Mouse (Mus musculus) MEL-GATA-1-ER (cell line): ENCODE data around the gene Zdhhc14.

ENCODE experiments used
- DNase-seq: peaks from one replicate; pipeline ENCODE4 v3.0.0-alpha.2; 2012; ENCODE audit warnings: low read depth; ENCODE audit errors: extremely low read depth

Zdhhc14 gene

GRCm38 (mm10) chr17:5491801-5492745, at the start of gene Zdhhc14:
Gene Zdhhc14, plus strand, starts transcription at chr17:5492557.
- peak; percentile 73 for DNase-seq

- DNase-seq = no peak
These were observed 49.1 kb upstream of the Zdhhc14 start for GRCm38 (mm10) chr17:5443260-5443659.

- no peak for DNase-seq
These were observed 48.6 kb upstream of the Zdhhc14 start for GRCm38 (mm10) chr17:5443751-5444150.

- DNase-seq = no peak
These were observed 38.7 kb upstream of the Zdhhc14 start for GRCm38 (mm10) chr17:5453657-5454056.

GRCm38 (mm10) chr17:5463912-5464311, 28.4 kb upstream of the Zdhhc14 start:
- no peak for DNase-seq

GRCm38 (mm10) chr17:5466736-5467135, 25.6 kb upstream of the Zdhhc14 start:
- no peak for DNase-seq

GRCm38 (mm10) chr17:5467177-5467576, 25.2 kb upstream of the Zdhhc14 start:
- DNase-seq = no peak

- no peak for DNase-seq
These were observed 20.1 kb upstream of the Zdhhc14 start for GRCm38 (mm10) chr17:5472268-5472667.

- peak; percentile 95 for DNase-seq
These were observed 16.2 kb upstream of the Zdhhc14 start for GRCm38 (mm10) chr17:5475960-5476725.

- no peak for DNase-seq
These were observed 8.9 kb upstream of the Zdhhc14 start for GRCm38 (mm10) chr17:5483456-5483855.

- DNase-seq = peak; percentile 66
These were observed 7.7 kb upstream of the Zdhhc14 start for GRCm38 (mm10) chr17:5484663-5485062.

- no peak for DNase-seq
These were observed 4.2 kb upstream of the Zdhhc14 start for GRCm38 (mm10) chr17:5488156-5488555.

- DNase-seq = no peak
These were observed 2.0 kb upstream of the Zdhhc14 start for GRCm38 (mm10) chr17:5490351-5490750.

- peak; percentile 98 for DNase-seq
These were observed 1.1 kb upstream of the Zdhhc14 start for GRCm38 (mm10) chr17:5491031-5491800.

- no peak for DNase-seq
These were observed 396 bp downstream of the Zdhhc14 start for GRCm38 (mm10) chr17:5492746-5493160.

GRCm38 (mm10) chr17:5493161-5493771, 909 bp downstream of the Zdhhc14 start:
- DNase-seq = no peak

GRCm38 (mm10) chr17:5493809-5494208, 1.5 kb downstream of the Zdhhc14 start:
- DNase-seq = no peak

GRCm38 (mm10) chr17:5494832-5495231, 2.5 kb downstream of the Zdhhc14 start:
- DNase-seq = no peak

- DNase-seq = no peak
These were observed 5.3 kb downstream of the Zdhhc14 start for GRCm38 (mm10) chr17:5497695-5498094.

GRCm38 (mm10) chr17:5498996-5499395, 6.6 kb downstream of the Zdhhc14 start:
- no peak for DNase-seq
